Mouse (Mus musculus) stomach, embryonic 14.5 days (tissue): ENCODE data around the gene Yars. TPM values are rescaled to one million over a fixed set of nuclear protein-coding genes. Genes with fewer than 3 reads are reported as not detected.

ENCODE experiments used
- ATAC-seq: fragments of 200-750 bp; cut with Nextera tagmentation; 2 replicates; pipeline ENCODE4 v1.8.0; 2017; ENCODE audit warnings: low read depth, moderate TSS enrichment; ENCODE audit not compliant: insufficient number of reproducible peaks, insufficient read depth, low FRiP score
- H3K27ac ChIP-seq: fragments of 300-500 bp; sonication (generic); 2 replicates; pipeline ENCODE4 v1.5.1; 2014; ENCODE audit warnings: mild to moderate bottlenecking, low read length, moderate library complexity, mixed read lengths
- H3K27me3 ChIP-seq: fragments of 300-500 bp; sonication (generic); 2 replicates; pipeline ENCODE4 v1.6.1; 2014; ENCODE audit warnings: low read length, control low read depth, mixed read lengths; ENCODE audit not compliant: control insufficient read depth, insufficient read depth
- H3K36me3 ChIP-seq: fragments of 300-500 bp; sonication (generic); 2 replicates; pipeline ENCODE4 v1.6.1; 2014; ENCODE audit warnings: mild to moderate bottlenecking, control low read depth, low read length, moderate library complexity, mixed read lengths; ENCODE audit not compliant: control insufficient read depth, insufficient read depth
- H3K4me1 ChIP-seq: fragments of 300-500 bp; sonication (generic); 2 replicates; pipeline ENCODE4 v1.6.1; 2014; ENCODE audit warnings: low read length, control low read depth, mixed read lengths; ENCODE audit not compliant: control insufficient read depth, insufficient read depth
- H3K4me2 ChIP-seq: fragments of 300-500 bp; sonication (generic); replicated peaks from 2 replicates; pipeline ENCODE4 v1.6.1; 2014; ENCODE audit warnings: low read depth, low read length, control low read depth
- H3K4me3 ChIP-seq: fragments of 300-500 bp; sonication (generic); 2 replicates; pipeline ENCODE4 v1.5.1; 2014; ENCODE audit warnings: low read depth, low read length, control low read depth
- H3K9ac ChIP-seq: fragments of 300-500 bp; sonication (generic); replicated peaks from 2 replicates; pipeline ENCODE4 v1.6.1; 2014; ENCODE audit warnings: low read depth, mild to moderate bottlenecking, control low read depth, low read length, moderate library complexity, mixed read lengths
- H3K9me3 ChIP-seq: fragments of 300-500 bp; sonication (generic); 2 replicates; pipeline ENCODE4 v1.6.1; 2016; ENCODE audit warnings: low read depth, low read length, control low read depth; ENCODE audit not compliant: control insufficient read depth
- WGBS: fragments of 180-500 bp; shearing (Covaris S2); extraction: QIAGEN DNeasy Blood & Tissue Kit; methylation state at CpG from one replicate; pipeline ENCODE4 v1.1.7; 2014; 5-methylcytosine and 5-hydroxymethylcytosine counted together
- polyA plus RNA-seq: library from polyadenylated mRNA; unstranded; fragments of >200 nt; fragmentation: Nextera tagmentation; extraction: Ambion mirVana; gene quantifications from 2 replicates; pipeline ENCODE4 v1.2.1, GENCODE M21; 2014

The Yars gene
- polyA plus RNA-seq, 1 experiment from 2014 or later, result 81.6 TPM

DNA sequence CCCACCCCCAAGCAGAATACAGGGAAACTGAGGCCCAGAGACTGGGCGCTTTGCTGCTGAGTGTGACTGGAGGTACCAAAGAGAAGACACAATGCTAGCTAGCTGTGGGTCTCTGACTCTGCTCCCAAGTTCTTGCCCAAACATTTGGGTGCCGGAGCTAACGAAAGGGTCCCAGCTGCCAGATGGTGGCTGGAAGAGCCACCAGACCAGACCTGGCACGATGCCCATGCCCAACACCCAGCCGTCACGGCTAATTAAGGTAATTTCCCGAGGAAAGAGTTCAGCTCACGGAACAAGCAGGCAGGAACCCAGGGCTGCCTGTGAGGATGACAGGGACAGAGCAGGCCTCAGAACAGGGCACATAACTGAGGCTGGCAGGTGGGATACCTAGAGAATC, 38.4 kb downstream of the Yars start:
- no peak overlapping the region for H3K27ac ChIP-seq
- H3K36me3 ChIP-seq, result peaks cover 21% of the 10 kb centered on the region
- WGBS, result 42% methylated on average over 8 of the region's 8 CpGs
- H3K9me3 ChIP-seq, result no peaks in the 10 kb centered on the region
- peaks cover 38% of the 10 kb centered on the region for H3K4me1 ChIP-seq
- H3K9ac ChIP-seq, result no peak overlapping the region
- H3K4me2 ChIP-seq, result peak overlapping the region; percentile 32
- no peak for ATAC-seq
- no peaks in the 10 kb centered on the region for H3K27me3 ChIP-seq
- H3K4me3 ChIP-seq, result no peak overlapping the region

DNA sequence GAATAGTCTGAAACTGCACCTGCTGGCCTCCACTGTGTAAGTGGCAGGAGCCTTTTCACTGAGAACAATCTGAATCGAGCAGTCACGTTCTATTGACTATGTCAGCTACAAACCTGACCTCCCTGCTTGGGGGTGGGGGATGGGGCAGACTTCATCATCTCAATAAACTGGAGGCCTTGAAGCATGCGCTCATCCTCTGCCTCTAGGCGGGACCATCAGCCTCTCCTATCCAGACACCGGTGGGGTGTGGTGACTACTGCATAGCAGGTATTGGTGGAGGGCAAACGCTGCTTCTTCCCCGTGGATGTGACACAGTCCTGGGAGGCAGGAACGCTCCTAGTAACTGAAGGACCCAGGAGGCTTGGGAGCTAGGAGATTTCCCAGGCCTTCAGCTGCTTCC, 41.4 kb downstream of the Yars start:
- 58% methylated on average over 8 of the region's 8 CpGs for WGBS
- Histone ChIP-seq H3K4me1 (peaks cover 33% of the 10 kb centered on the region), H3K9ac (no peak overlapping the region), H3K4me2 (no peak overlapping the region), H3K27me3 (no peaks in the 10 kb centered on the region), H3K4me3 (no peak overlapping the region), H3K9me3 (no peaks in the 10 kb centered on the region), H3K27ac (peak overlapping the region; percentile 92), H3K36me3 (no peaks in the 10 kb centered on the region)
- no peak for ATAC-seq

DNA sequence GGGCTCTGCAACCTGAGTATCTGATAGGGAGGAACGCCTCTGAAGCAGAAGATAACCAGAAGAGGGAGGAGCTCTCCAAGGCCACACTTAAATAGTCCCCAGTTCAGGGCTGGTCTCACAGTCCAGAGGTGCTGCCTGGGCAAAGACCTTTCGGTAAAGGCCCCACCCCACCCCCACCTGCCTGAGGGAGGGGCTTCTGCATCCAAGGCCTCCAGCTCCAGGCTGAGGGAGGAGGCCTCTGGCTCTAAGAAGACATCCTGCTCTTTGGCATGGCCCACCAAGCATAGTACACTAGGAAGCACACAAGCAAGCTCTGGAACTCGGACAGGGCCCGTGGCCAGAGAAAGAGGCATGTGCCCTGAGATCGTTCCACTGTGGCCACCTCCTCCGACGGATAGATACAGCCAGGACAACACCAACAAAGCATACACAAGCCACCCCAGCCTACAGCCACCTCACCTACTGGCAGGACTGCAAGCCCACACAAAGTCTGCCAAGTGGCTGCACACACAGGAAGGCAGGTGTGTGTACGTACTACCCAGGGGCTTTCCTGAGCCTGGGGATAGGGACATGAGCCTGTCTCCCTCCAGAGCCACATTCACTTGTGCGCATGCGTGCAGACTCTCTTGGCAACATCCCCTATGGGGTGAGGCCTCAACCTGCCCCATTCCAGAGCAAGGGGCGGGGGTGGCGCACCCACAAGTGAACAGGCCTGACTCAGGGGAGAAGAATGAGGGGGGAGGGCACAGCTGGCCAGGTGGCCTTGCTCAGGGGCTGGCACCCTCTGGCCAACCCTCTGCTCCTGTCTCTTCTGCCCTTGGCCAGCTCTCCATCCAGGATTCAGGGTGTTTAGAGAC, 42.3 kb downstream of the Yars start:
- Histone ChIP-seq H3K27me3 (no peaks in the 10 kb centered on the region), H3K4me1 (peaks cover 25% of the 10 kb centered on the region), H3K9ac (no peak overlapping the region), H3K4me3 (no peak overlapping the region), H3K36me3 (no peaks in the 10 kb centered on the region), H3K27ac (peak overlapping the region; percentile 92), H3K9me3 (no peaks in the 10 kb centered on the region), H3K4me2 (peak overlapping the region; percentile 25)
- peak; percentile 70 for ATAC-seq
- 63% methylated on average over 12 of the region's 12 CpGs for WGBS

DNA sequence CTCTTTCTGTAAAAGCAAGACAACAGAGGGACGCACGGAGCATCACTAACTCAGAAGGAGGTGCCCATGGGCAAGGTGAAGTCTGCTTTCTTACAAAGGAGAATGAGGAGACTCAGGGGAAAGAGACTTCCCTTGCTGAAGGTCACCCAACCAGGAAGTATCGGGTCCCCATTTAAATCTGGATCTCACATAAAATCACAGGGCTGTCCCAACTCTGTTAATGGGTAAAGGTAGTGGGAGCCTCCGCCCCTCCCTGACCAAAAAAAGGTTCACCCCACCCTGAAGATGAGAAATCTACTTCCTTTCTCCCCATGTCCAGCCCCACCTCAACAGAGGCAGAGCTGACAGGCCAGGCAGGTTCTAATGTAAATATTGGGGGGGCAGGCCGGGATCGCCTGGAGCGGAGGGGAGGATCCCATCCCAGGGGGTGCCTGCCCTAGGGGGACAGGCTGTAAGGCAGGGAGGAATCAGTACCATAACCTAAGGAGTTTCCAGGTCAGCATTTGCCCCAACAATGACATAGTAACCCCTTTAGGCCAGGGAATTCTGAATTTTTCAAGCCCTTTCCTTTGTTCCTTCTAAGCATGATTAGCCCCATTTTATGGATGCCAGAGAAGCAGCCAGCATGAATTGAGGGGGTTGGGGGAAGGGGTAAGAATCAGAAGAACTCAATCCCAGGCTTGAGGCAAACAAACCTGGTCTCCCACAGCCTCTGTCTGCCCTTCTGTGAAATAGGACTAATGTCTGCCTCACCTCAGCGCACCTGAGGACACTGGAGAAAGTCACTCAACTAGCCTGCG, 43.2 kb downstream of the Yars start:
- H3K9me3 ChIP-seq, result no peaks in the 10 kb centered on the region
- peaks cover 15% of the 10 kb centered on the region for H3K4me1 ChIP-seq
- H3K36me3 ChIP-seq, result no peaks in the 10 kb centered on the region
- WGBS, result 57% methylated on average over 9 of the region's 9 CpGs
- peak; percentile 34; the same call in 1 of the 2 replicates for ATAC-seq
- no peak overlapping the region for H3K4me3 ChIP-seq
- peak overlapping the region; percentile 25 for H3K4me2 ChIP-seq
- 0 out of 2 replicates have a peak overlapping the region, but pooled peaks have one; percentile 6 for H3K9ac ChIP-seq
- peak overlapping the region; percentile 92 for H3K27ac ChIP-seq
- no peaks in the 10 kb centered on the region for H3K27me3 ChIP-seq

DNA sequence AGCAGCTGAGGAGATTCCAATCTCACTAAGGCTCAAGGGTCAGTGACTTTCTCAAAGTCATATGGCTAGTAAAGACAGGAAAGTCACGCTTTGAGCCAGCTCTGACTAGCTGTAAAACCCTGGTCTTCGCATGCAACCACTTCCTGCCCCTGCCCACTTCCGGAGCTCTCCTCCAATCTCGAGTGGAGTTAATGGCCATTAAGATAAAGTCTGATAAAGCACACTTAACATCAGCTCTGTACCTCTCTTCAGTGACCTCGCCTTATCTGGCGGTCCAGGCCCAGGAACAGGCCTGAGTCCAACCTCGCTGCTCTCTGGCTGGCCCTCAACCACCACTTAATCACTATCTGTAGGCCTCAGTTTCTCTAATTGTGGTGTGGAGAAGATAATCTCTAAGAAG, 44.9 kb downstream of the Yars start:
- ATAC-seq, result no peak
- H3K4me1 ChIP-seq, result peaks cover 23% of the 10 kb centered on the region; the same call in 1 of the 2 replicates
- no peak overlapping the region for H3K9ac ChIP-seq
- no peak overlapping the region for H3K4me2 ChIP-seq
- H3K4me3 ChIP-seq, result no peak overlapping the region
- no peaks in the 10 kb centered on the region for H3K9me3 ChIP-seq
- no peaks in the 10 kb centered on the region for H3K36me3 ChIP-seq
- no peaks in the 10 kb centered on the region for H3K27me3 ChIP-seq
- 51% methylated on average over 7 of the region's 7 CpGs for WGBS
- H3K27ac ChIP-seq, result peak overlapping the region; percentile 36; the same call in 1 of the 2 replicates

DNA sequence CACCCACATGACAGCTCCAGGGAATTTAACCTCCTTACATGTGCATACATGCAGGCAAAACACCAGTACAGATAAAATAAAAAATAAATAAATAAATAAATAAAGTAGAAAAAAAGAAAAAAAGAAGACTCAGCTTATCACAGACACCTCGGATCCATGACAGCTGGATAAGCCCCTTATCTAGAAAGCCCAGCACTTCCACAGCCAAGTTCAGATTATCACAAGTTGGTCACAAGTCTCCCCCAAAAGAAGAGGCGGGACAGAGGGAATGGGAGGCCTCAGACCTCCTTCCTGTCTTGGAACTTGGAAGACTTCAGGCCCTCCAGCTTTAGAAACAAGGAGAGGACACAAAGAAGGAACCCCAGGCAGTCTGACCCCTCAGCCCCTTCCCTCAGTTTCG, 45.6 kb downstream of the Yars start:
- H3K36me3 ChIP-seq, result no peaks in the 10 kb centered on the region
- peaks cover 25% of the 10 kb centered on the region; the same call in 1 of the 2 replicates for H3K4me1 ChIP-seq
- H3K4me3 ChIP-seq, result no peak overlapping the region
- no peak overlapping the region for H3K27ac ChIP-seq
- no peak overlapping the region for H3K4me2 ChIP-seq
- H3K27me3 ChIP-seq, result no peaks in the 10 kb centered on the region
- no peak for ATAC-seq
- WGBS, result 78% methylated on average over 3 of the region's 3 CpGs
- no peaks in the 10 kb centered on the region for H3K9me3 ChIP-seq
- no peak overlapping the region for H3K9ac ChIP-seq

DNA sequence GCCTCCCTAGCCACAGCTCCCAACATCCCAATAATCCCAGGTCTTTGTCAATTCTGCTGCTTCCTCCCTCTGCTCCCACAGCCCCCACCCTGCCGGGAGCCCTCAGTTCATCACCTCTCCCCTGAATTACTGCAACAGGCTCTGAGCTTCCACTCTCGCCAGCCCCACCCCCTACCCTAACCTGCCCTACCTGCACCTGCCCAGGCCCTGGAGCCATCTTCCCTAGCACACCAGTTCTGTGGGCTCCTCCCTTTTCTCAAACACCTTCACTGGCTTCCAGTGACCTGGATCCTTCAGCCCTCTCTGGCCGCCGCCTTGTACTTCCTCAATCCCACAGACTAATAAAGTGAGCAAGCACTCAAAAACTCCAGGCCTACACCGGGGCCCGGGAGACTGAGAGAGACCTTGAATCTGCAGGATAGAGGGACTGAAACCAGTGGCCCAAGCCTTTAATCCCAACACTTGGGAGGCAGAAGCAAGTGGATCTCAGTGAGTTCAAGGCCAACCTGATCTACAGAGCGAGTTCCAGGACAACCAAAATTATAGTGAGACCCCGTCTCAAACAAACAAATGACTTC, 46.8 kb downstream of the Yars start:
- Histone ChIP-seq H3K27ac (peak overlapping the region; percentile 45; the same call in 1 of the 2 replicates), H3K9me3 (no peaks in the 10 kb centered on the region), H3K9ac (no peak overlapping the region), H3K36me3 (no peaks in the 10 kb centered on the region), H3K27me3 (no peaks in the 10 kb centered on the region), H3K4me2 (no peak overlapping the region; the same call in 1 of the 2 replicates), H3K4me3 (no peak overlapping the region), H3K4me1 (peaks cover 22% of the 10 kb centered on the region; the same call in 1 of the 2 replicates)
- no peak for ATAC-seq
- 66% methylated on average over 8 of the region's 8 CpGs for WGBS

DNA sequence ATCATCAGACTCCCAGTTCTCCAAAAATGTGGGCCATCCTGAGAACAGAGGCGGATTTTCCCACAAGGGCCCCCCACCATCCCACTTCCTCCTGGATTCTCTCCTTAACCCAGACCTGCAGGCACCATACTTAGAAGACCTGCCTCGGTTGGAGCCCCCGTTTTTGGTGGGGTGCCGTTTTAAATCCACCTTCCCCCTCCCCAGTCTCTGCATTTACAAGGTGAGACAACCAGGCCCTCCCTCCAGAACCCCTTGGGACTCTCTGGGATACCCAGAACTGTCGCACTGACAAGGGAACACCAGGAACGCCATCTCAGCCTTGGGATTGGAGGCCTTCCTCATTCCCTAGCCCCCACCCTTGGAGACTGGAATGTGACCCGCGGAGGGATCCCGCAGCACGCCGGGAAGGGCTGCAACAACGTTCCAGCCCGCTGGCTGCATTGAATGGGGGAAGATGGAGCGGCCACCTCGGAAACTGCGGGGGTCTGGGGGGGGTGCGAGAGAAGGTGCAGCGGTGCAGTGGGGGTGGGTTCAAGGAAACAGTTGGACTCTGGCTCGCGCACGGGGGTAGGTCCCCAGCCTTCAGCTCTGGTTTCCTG, 48.4 kb downstream of the Yars start:
- ATAC-seq, result no peak
- 8% methylated on average over 21 of the region's 21 CpGs for WGBS
- H3K27ac ChIP-seq, result peak overlapping the region; percentile 48; the same call in 1 of the 2 replicates

More for the DNA sequence above, 48.4 kb downstream of the Yars start:
- Histone ChIP-seq H3K9ac (peak overlapping the region; percentile 65), H3K4me1 (peaks cover 18% of the 10 kb centered on the region), H3K4me2 (peak overlapping the region; percentile 96), H3K9me3 (no peaks in the 10 kb centered on the region), H3K4me3 (peak overlapping the region; percentile 80), H3K27me3 (no peaks in the 10 kb centered on the region), H3K36me3 (no peaks in the 10 kb centered on the region)
